Mouse (Mus musculus): ENCODE measurements at regions not wholly inside any gene's neighbourhood (a gene's known extent, or its start where the extent isn't known, plus 50 kb on each side); places are given as distances from the start of the nearest gene placed in this dataset.

DNA sequence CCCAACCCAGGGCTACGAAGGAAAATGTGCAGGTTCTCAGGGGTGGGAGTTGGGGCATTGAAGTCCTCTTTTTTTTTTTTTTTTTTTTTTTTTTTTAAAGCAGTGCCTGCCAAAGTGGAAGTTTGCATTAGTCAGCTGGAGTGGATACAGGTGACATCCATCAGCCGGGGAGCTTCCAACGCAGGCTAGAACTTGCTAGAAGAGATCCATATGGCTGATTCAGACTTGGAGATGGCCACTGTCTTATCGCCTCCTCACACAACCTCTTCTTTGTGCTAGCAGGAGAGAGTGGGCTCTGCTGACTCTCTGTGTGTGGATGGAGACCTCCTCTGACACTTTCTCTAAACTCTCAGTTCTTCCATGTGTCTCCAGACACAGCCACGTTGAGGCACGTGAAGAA, 53.9 kb upstream of the Neurl1b start:
- no peak for TF ChIP-seq CTCF (IDR thresholded peaks at IDR 0.05)
- no peak for TF ChIP-seq EP300 (IDR thresholded peaks at IDR 0.05)
